25 mouse cellular contexts compared by ENCODE assay signal in the genomic region with DNA sequence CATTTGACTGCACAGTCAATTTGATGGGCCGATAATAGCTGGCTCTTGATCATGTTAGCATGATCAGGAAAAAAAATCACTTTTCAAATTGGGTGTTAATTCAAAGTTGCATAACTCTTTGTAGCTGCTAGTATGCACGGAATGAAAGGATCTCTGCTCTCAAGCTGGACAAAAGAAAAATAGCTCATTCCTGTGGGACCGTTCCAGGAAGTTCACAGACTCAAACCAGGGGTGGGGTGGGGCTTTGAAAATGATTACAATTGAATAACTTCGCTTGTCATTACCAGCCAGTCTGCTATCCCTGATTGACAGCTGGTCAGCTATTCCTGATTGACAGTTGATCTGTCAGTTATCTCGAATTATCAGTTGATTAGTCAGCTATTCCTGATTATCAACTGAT. TPM values are rescaled to one million over a fixed set of nuclear protein-coding genes. Genes with fewer than 3 reads are reported as not detected.
A peak's percentile ranks its signal among the peaks of the same experiment; 100 is the strongest.
DNase-seq lines count a peak whose midpoint lies in the region; ATAC-seq and TF ChIP-seq lines count a peak whose summit lies in the region.
"Had no signal": no experiment of that assay in that cellular context is flagged by ENCODE, and none has a peak within 500 bp of the region (broad histone marks: within the 10 kb centered on the region; RNA-seq: fewer than 3 reads in every experiment).

No protein-coding gene starts in this region.

- H3K4me3 ChIP-seq in kidney, postnatal 0 days (replicated peaks; ENCODE audit: low read depth, low read length), result no peak overlapping the region
- H3K4me3 ChIP-seq: embryonic facial prominence, embryonic 15.5 days; erythroblast, embryonic 14.5 days; forebrain, embryonic 10.5 days; forebrain, embryonic 15.5 days; heart, embryonic 15.5 days; hindbrain, embryonic 12.5 days had no signal

- H3K9ac ChIP-seq in kidney, postnatal 0 days (ENCODE audit: low read depth, low read length), result no peak overlapping the region
- H3K9ac ChIP-seq: embryonic facial prominence, embryonic 15.5 days; forebrain, embryonic 15.5 days; heart, embryonic 15.5 days; hindbrain, embryonic 12.5 days had no signal

- H3K4me1 ChIP-seq in kidney, postnatal 0 days (replicated peaks; ENCODE audit: insufficient read depth, low read length), result peaks cover 9% of the 10 kb centered on the region
- H3K4me1 ChIP-seq: forebrain, embryonic 15.5 days had no signal

- TF ChIP-seq CTCF in kidney, postnatal 0 days (IDR thresholded peaks at IDR 0.05; ENCODE audit: low read depth), result no peak

- no peak for ATAC-seq in kidney, postnatal 0 days (replicated peaks; ENCODE audit: low FRiP score, low read depth)
- ATAC-seq: inflammation-experienced regulatory T-cells, adult 6 months; intestine, postnatal 0 days had no signal

- 53% methylated on average over 5 of the region's 5 CpGs for WGBS in kidney, postnatal 0 days

- peak; percentile 35 to 42 for DNase-seq in heart, adult 18-20 months
- DNase-seq in heart, postnatal 25 days (ENCODE audit: low spot score), result no peak
- peak; percentile 30 for DNase-seq in kidney, postnatal 0 days (ENCODE audit: low spot score)
- DNase-seq in kidney, adult 11 months, result no peak
- DNase-seq in A20 (ENCODE audit: low read depth, low spot score), result peak; percentile 2
- DNase-seq in lung, postnatal 10 days, result peak; percentile 50
- DNase-seq in thymus, adult 18-20 months, result no peak
- no peak for DNase-seq in cerebellum, postnatal 10 days
- DNase-seq: adrenal gland, adult 8-10 months; adrenal gland, postnatal 36 days; cerebellum, adult 2 months; cerebellum, postnatal 14 days; embryo, embryonic 11 days; gastrocnemius, postnatal 25 days; heart, postnatal 14 days had no signal

- H3K4me2 ChIP-seq in kidney, postnatal 0 days (ENCODE audit: low read length), result no peak overlapping the region
- H3K4me2 ChIP-seq: embryonic facial prominence, embryonic 15.5 days; forebrain, embryonic 15.5 days; hindbrain, embryonic 12.5 days had no signal

- H3K27me3 ChIP-seq in kidney, postnatal 0 days (ENCODE audit: insufficient read depth, low read length), result no peaks in the 10 kb centered on the region
- H3K27me3 ChIP-seq: forebrain, embryonic 15.5 days; hindbrain, embryonic 12.5 days had no signal

- H3K36me3 ChIP-seq in kidney, postnatal 0 days (ENCODE audit: insufficient read depth, low read length), result no peaks in the 10 kb centered on the region
- H3K36me3 ChIP-seq: embryonic facial prominence, embryonic 15.5 days; forebrain, embryonic 10.5 days; forebrain, embryonic 15.5 days; heart, embryonic 15.5 days; hindbrain, embryonic 12.5 days had no signal

- H3K9me3 ChIP-seq in kidney, postnatal 0 days (replicated peaks; ENCODE audit: low read length), result no peaks in the 10 kb centered on the region
- H3K9me3 ChIP-seq: embryonic facial prominence, embryonic 15.5 days; forebrain, embryonic 10.5 days; forebrain, embryonic 15.5 days; heart, embryonic 15.5 days; hindbrain, embryonic 12.5 days had no signal

- H3K27ac ChIP-seq in kidney, postnatal 0 days, result no peak overlapping the region
- H3K27ac ChIP-seq: embryonic facial prominence, embryonic 15.5 days; forebrain, embryonic 10.5 days; forebrain, embryonic 15.5 days; heart, embryonic 15.5 days; hindbrain, embryonic 12.5 days had no signal

- intact Hi-C loops in heart, postnatal 25 days (cut with DNase I), result loop anchor here (2.0 kb wide), 1 partner anchor 222 kb away; no protein-coding TSS in a partner anchor

RNA-seq across cellular contexts. Expression of a gene that starts 33.8 kb away (rescaled TPM):
- total RNA-seq in heart, adult 18-20 months (2021), result 10 to 100 TPM in 1 of 2 experiments, 1 to 10 TPM in 1; 9.7 to 11.1 TPM
- total RNA-seq in heart, postnatal 25 days (2021), result 10 to 100 TPM in 1 of 2 experiments, 1 to 10 TPM in 1; 9.0 to 11.3 TPM
- polyA plus RNA-seq in kidney, postnatal 0 days (2015; fragmentation: Nextera tagmentation; extraction: Ambion mirVana), result 2.9 and 3.1 TPM in 2 replicates
- total RNA-seq: common myeloid progenitor, adult 5-6 weeks; granulocyte monocyte progenitor cell, adult 5-6 weeks had no signal
- polyA plus RNA-seq: erythroblast, embryonic 14.5 days had no signal

Comparison
In these comparisons a context has a peak if more than half of its experiments do, and no peak if none do; other contexts are left out.
1. DNase-seq: peak in heart, adult 18-20 months (2 of 2), kidney, postnatal 0 days (single experiment), A20 (single experiment) and lung, postnatal 10 days (single experiment); none in heart, postnatal 25 days (single experiment), kidney, adult 11 months (single experiment), thymus, adult 18-20 months (0 of 2) and cerebellum, postnatal 10 days (0 of 2).